Mouse (Mus musculus): ENCODE data around the gene Stim1.
A peak's percentile ranks its signal among the peaks of the same experiment; 100 is the strongest.
"Not testable (repeated sequence)": the region's sequence is repeated elsewhere in the genome, so short reads cannot be mapped to it uniquely, and the experiment has no call there.

Gene Stim1

GRCm38 (mm10) chr7:102370526-102370925 is 102.9 kb downstream of the Stim1 start:
- no peak for DNase-seq

DNA sequence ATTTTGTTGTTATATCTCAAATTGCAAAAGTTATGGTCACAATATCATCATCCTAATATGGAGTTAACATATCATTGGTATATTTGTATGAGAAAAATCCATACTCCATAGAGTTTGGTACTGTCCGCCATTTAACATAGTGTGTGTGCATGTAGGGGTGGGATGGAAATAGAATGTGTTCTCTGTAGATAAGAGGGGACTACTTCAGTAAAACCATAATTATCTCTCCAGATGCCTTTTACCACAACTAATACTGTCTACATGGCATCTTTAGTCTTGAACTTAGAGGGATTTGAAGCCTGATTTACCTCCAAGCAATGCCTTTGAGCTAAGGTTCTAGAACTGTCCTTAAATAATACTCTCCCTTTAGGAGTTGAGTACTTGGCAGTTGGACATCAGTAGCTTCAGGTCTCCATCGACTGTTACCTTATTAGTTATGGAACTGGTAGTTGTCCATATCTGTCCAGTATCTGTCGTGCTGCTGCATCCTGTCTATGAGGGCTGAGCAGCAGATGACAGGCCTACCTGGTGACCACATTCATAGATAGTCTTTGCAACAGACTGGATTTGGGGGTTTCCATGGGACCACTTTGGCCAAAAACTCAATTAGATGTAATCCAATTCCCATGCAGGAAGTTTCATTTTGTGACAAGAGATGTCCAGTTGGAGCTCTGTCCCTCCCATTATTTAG is 105.9 kb downstream of the Stim1 start:
- DNase-seq: no peak

- no peak for DNase-seq
Measured at GRCm38 (mm10) chr7:102383221-102383620, 115.6 kb downstream of the Stim1 start.

DNA sequence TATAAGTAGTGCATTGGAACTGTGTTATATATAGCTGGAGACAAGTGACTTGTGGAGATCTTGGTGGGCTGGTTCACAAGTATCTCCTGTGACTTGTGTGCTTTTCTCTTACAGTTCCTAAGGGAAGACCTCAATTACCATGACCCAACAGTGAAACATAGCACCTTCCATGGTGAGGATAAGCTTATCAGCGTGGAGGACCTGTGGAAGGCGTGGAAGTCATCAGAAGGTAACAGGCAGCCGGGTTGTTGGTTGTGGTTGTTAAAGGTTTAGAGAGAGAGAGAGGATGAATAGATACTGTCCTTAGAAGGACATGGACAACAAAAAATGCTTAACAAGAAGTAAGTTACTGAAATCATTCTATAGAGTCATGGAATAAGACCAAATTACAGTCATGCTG is 118.4 kb downstream of the Stim1 start:
- DNase-seq: no peak

DNA sequence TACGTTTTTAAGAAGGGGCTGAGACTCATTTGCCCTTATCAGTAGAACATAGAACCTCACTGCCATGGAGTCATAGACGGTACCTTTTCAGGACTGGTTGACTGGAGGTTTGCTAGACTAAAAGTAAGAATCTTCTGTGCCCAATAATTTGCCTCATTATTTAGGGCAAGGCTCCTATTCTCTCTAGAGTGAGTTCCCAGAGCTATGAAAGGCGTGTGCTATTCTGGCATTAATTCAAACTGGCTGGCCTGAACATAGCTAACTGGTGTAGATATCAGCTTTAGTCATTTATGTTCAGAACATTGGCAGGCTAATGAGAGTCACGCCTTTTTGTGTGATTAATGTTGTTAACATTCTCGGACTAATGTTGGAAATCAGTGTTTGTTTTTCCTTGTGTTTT is 121.5 kb downstream of the Stim1 start:
- no peak for DNase-seq

DNA sequence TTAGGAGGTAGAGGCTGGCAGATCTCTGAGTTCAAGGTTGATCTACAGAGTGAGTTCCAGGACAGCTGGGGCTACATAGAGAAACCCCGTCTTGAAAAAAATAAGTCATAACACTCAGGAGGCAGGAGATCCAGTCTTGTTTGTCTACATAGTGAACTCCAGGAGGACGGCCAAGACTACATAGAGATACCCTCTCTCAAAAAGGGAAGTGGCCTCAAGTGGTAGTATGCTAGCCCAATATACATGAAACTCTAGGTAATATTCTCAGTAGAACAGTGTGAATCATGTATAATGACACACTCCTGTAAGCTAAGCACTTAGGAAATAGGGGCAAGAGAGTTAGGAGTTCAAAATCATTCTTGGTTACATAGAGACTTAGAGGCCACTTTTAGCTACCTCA is 126.3 kb downstream of the Stim1 start:
- DNase-seq: no peak

DNA sequence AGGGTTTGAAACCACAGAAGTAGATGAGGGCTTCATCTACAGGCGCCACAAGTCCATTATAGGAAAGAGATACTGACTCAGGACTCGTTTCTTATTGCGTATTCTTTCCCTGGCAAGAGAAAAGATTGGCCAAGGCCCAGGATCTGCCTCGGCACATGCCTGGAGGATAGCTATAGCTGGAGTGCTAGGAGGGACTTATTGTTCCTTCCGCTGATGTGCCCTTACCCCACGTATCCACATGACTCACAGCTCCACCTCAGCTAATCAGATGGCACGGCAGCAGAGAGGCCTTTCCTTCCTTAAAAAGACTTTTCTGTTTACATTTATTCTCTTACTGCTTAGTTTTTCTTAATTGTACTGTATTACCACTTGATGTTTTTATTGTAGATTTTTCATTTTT is 128.3 kb downstream of the Stim1 start:
- DNase-seq: no peak

DNA sequence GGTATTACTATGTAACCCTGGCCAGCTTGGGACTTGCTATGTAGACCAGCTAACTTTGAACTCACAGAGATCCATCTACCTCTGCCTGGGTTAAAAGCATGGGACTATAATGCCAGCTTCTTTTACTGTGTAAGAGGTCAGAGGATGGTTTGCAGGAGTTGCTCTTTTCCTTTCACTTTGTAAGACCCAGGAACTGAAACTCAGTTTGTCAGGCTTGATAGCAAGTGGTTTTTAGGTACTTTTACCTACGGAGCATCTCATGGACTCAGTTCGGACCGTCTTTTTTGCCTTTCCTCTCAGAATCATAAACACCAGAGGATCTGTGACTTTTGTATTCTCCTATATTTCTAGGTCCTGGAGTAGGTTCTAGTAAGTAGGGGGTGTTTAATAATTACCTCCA is 128.7 kb downstream of the Stim1 start:
- no peak for DNase-seq

DNA sequence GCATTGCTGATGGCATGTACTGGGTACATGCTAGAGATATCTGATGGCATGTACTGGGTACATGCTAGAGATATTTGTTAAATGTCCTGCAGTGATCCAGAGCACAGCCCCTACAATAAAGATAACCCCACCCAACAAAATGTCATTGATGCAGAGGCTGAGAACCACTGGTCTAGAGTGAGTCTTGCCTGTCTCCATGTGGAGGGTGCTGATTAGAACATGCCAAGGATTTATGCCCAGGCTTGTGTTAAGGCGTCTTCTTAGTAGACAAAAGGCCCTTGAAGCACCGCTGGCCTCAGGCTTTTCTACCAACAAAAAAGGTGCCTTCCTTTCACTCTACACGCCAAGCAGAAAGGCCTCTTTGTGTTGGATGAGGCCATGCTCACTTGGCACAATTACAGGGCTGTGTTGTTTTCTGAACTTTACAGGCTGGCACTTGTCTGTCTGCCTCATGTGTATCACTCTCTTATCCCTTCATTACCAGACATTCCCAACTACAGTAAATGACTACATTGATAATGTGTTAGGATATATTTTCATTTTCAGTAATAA is 131.7 kb downstream of the Stim1 start:
- DNase-seq: no peak

GRCm38 (mm10) chr7:102404118-102404517 is 136.5 kb downstream of the Stim1 start:
- DNase-seq: no peak

DNA sequence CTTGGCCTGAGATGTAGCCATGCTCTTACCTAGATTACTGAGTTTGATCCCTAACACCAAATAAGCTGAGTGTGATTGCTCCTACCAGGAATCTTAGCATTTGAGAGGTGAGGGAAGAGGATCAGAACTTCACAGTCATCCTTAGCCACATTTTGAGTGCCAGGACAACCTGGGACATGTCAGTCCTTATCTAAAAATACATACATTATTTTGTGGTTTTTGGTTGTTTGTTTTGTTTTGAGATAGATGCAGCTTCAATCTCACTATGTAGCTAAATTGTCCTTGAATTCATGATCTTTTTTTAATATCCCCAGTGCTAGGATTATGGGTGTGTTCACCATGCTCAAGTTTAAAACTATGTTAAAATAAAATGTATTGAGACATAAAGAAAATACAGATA is 139.8 kb downstream of the Stim1 start:
- no peak for DNase-seq

- not testable (repeated sequence) for DNase-seq
Measured at GRCm38 (mm10) chr7:102415272-102415671, 147.7 kb downstream of the Stim1 start.

- DNase-seq: no peak
Measured at GRCm38 (mm10) chr7:102415841-102416240, 148.2 kb downstream of the Stim1 start.

DNA sequence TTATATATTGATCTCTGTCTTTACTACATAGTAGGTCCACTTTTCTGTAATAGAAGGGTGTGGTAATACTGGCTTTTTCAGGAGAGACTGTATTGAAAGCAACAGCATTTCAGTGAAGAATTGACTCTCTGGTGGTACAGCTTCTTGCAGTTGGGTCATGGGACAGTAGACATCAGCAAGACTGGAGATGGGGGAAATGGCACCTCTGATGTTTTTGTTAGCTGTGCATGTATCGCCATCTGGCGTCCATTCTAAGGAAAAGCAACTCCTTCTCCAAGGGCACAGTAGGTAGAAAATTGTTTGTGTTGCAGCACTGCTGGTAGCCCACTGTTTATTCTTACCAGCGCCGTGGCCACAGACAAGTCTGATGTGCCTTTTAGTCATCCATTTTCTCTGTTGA is 149.8 kb downstream of the Stim1 start:
- peak; percentile 21 to 32 for DNase-seq

- no peak for DNase-seq
Measured at GRCm38 (mm10) chr7:102422036-102422435, 154.4 kb downstream of the Stim1 start.

- DNase-seq: peak in 1 of 2 experiments; percentile 33
Measured at GRCm38 (mm10) chr7:102425933-102426685, 158.5 kb downstream of the Stim1 start.

- DNase-seq: no peak
Measured at GRCm38 (mm10) chr7:102434344-102434743, 166.7 kb downstream of the Stim1 start.

- no peak for DNase-seq
Measured at GRCm38 (mm10) chr7:102440822-102441656, 173.4 kb downstream of the Stim1 start.

- peak; percentile 89 to 92 for DNase-seq
Measured at GRCm38 (mm10) chr7:102441657-102442391, 174.2 kb downstream of the Stim1 start, which contains the start of gene Rrm1. Rrm1 (plus strand) TSS chr7:102441695.

- DNase-seq: no peak
Measured at GRCm38 (mm10) chr7:102442432-102442831, 174.8 kb downstream of the Stim1 start.

GRCm38 (mm10) chr7:102444301-102444700 is 176.7 kb downstream of the Stim1 start:
- DNase-seq: no peak

DNA sequence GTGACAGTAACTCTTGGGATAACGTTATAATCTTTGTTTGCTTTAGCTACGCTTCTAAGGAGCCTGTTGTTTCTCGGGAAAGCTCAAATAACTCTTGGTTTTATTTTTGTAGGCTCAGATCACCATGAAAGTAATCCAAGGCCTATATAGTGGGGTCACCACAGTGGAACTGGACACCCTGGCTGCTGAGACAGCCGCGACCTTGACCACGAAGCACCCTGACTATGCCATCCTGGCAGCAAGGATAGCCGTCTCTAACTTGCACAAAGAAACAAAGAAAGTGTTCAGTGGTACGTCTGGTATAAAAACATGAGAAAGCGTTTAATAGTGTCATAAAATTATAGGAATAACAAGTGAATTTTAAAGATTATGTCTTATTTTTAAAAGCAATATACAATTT is 178.8 kb downstream of the Stim1 start:
- DNase-seq: no peak
